Mouse (Mus musculus) pancreas, adult 10 weeks (tissue): Measurements from ENCODE around the gene Rassf5. TPM values are rescaled to one million over a fixed set of nuclear protein-coding genes. Genes with fewer than 3 reads are reported as not detected.

Source experiments
- polyA plus RNA-seq: library from polyadenylated mRNA; stranded (reverse); fragments of 350-450 nt; fragmentation: Illumina TruSeq; extraction: RNeasy Lipid Tissue Mini Kit (QIAGEN cat#74804); gene quantifications from one replicate; pipeline ENCODE4 v1.2.3, GENCODE M21; 2015; ENCODE audit warnings: low read depth, low replicate concordance; ENCODE audit not compliant: insufficient read depth

Rassf5 gene
- polyA plus RNA-seq: 2.6 TPM

GRCm38 (mm10) chr1:131245089-131245856, at the start of gene Rassf5:
TSS of gene Rassf5 (minus strand) at chr1:131245258.

GRCm38 (mm10) chr1:131279456-131279776, 34.4 kb upstream of the Rassf5 start, which contains the start of gene Ikbke:
TSS of gene Ikbke (minus strand) at chr1:131279606.

GRCm38 (mm10) chr1:131153018-131153629, 91.9 kb downstream of the Rassf5 start, which contains the start of gene Eif2d:
TSS of gene Eif2d (plus strand) at chr1:131153181.

GRCm38 (mm10) chr1:131138191-131139016, 106.7 kb downstream of the Rassf5 start, which contains the start of gene Dyrk3:
TSS of gene Dyrk3 (minus strand) at chr1:131138340.

Other genes starting within 250 kb of the Rassf5 start
- not detected for gene Il10, start 225.4 kb downstream of the Rassf5 start, polyA plus RNA-seq
- gene Mapkapk2, start 147.4 kb downstream of the Rassf5 start, polyA plus RNA-seq: 13.1 TPM
- 0.26 TPM for gene Dyrk3, start 106.9 kb downstream of the Rassf5 start, polyA plus RNA-seq
- gene Eif2d, start 92.1 kb downstream of the Rassf5 start, polyA plus RNA-seq: 8.7 TPM
- gene Ikbke, start 34.3 kb upstream of the Rassf5 start, polyA plus RNA-seq: 5.6 TPM